Mouse (Mus musculus) liver, embryonic 13.5 days (tissue): Measurements from ENCODE around the gene Snap25. TPM values are rescaled to one million over a fixed set of nuclear protein-coding genes. Genes with fewer than 3 reads are reported as not detected.

Experiments
- ATAC-seq: fragments of 200-750 bp; cut with Nextera tagmentation; 2 replicates; pipeline ENCODE4 v1.8.0; 2017; ENCODE audit warnings: low read depth, mild to moderate bottlenecking, moderate number of reproducible peaks, moderate library complexity
- DNase-seq: peaks from one replicate; pipeline ENCODE4 v3.0.0; 2022
- H3K27ac ChIP-seq: fragments of 300-500 bp; sonication (generic); 2 replicates; pipeline ENCODE4 v1.5.1; 2015; ENCODE audit warnings: moderate library complexity, mild to moderate bottlenecking, inconsistent platforms
- H3K27me3 ChIP-seq: fragments of 300-500 bp; sonication (generic); 2 replicates; pipeline ENCODE4 v1.6.1; 2015; ENCODE audit warnings: mild to moderate bottlenecking, inconsistent platforms
- H3K36me3 ChIP-seq: fragments of 300-500 bp; sonication (generic); 2 replicates; pipeline ENCODE4 v1.6.1; 2015; ENCODE audit warnings: mild to moderate bottlenecking, inconsistent platforms
- H3K4me1 ChIP-seq: fragments of 300-500 bp; sonication (generic); replicated peaks from 2 replicates; pipeline ENCODE4 v1.6.1; 2015; ENCODE audit warnings: inconsistent platforms
- H3K4me2 ChIP-seq: fragments of 300-500 bp; sonication (generic); 2 replicates; pipeline ENCODE4 v1.6.1; 2015; ENCODE audit warnings: inconsistent platforms, mild to moderate bottlenecking, moderate library complexity
- H3K4me3 ChIP-seq: fragments of 300-500 bp; sonication (generic); replicated peaks from 2 replicates; pipeline ENCODE4 v1.5.1; 2015; ENCODE audit warnings: mild to moderate bottlenecking, inconsistent platforms
- H3K9ac ChIP-seq: fragments of 300-500 bp; sonication (generic); 2 replicates; pipeline ENCODE4 v1.6.1; 2015; ENCODE audit warnings: mild to moderate bottlenecking, inconsistent platforms
- H3K9me3 ChIP-seq: fragments of 300-500 bp; sonication (generic); replicated peaks from 2 replicates; pipeline ENCODE4 v1.6.1; 2016; ENCODE audit warnings: inconsistent platforms
- WGBS: fragments of 180-500 bp; shearing (Covaris S2); methylation state at CpG from one replicate; pipeline ENCODE4 v1.1.7; 2015; ENCODE audit not compliant: insufficient replicate concordance; 5-methylcytosine and 5-hydroxymethylcytosine counted together
- polyA plus RNA-seq: library from polyadenylated mRNA; unstranded; fragments of >200 nt; fragmentation: Nextera tagmentation; extraction: Ambion mirVana; gene quantifications from 2 replicates; pipeline ENCODE4 v1.2.1, GENCODE M21; 2015

Gene Snap25
- polyA plus RNA-seq, 1 experiment from 2014 or later = 0.16 TPM

GRCm38 (mm10) chr2:136715531-136715930 lies 2.3 kb downstream of the Snap25 start:
- DNase-seq = no peak
- no peak overlapping the region for H3K9ac ChIP-seq
- no peak overlapping the region for H3K4me2 ChIP-seq
- no peak for ATAC-seq
- no peaks in the 10 kb centered on the region for H3K9me3 ChIP-seq
- 0 out of 2 replicates have a peak, but pooled peaks cover 3% of the 10 kb centered on the region for H3K4me1 ChIP-seq
- 51% methylated on average over 5 of the region's 5 CpGs for WGBS
- H3K36me3 ChIP-seq = no peaks in the 10 kb centered on the region
- H3K27me3 ChIP-seq = peaks cover 21% of the 10 kb centered on the region
- H3K27ac ChIP-seq = no peak overlapping the region
- H3K4me3 ChIP-seq = no peak overlapping the region

GRCm38 (mm10) chr2:136716400-136716799 lies 3.1 kb downstream of the Snap25 start:
- DNase-seq (no peak), ATAC-seq (no peak)
- Histone ChIP-seq H3K36me3 (no peaks in the 10 kb centered on the region), H3K4me2 (no peak overlapping the region), H3K4me1 (0 out of 2 replicates have a peak, but pooled peaks cover 3% of the 10 kb centered on the region), H3K27ac (no peak overlapping the region), H3K27me3 (peaks cover 21% of the 10 kb centered on the region), H3K9ac (no peak overlapping the region), H3K9me3 (no peaks in the 10 kb centered on the region), H3K4me3 (no peak overlapping the region)
- WGBS = 53% methylated on average over 1 of the region's 1 CpGs

GRCm38 (mm10) chr2:136720235-136720634 lies 7.0 kb downstream of the Snap25 start:
- ATAC-seq (no peak), DNase-seq (no peak)
- no peak overlapping the region for H3K9ac ChIP-seq
- no peak overlapping the region for H3K4me2 ChIP-seq
- H3K9me3 ChIP-seq = no peaks in the 10 kb centered on the region
- H3K27ac ChIP-seq = no peak overlapping the region
- no peak overlapping the region for H3K4me3 ChIP-seq
- H3K4me1 ChIP-seq = no peaks in the 10 kb centered on the region
- no peaks in the 10 kb centered on the region for H3K27me3 ChIP-seq
- no peaks in the 10 kb centered on the region for H3K36me3 ChIP-seq
- WGBS = 19% methylated on average over 4 of the region's 4 CpGs

GRCm38 (mm10) chr2:136738260-136738659 lies 25.0 kb downstream of the Snap25 start:
- H3K9ac ChIP-seq = no peak overlapping the region
- DNase-seq = no peak
- no peak overlapping the region for H3K4me3 ChIP-seq
- H3K9me3 ChIP-seq = no peaks in the 10 kb centered on the region; the same call in 1 of the 2 replicates
- whole genome bisulfite sequencing = 48% methylated on average over 2 of the region's 2 CpGs
- H3K27ac ChIP-seq = no peak overlapping the region
- ATAC-seq = no peak
- H3K4me2 ChIP-seq = no peak overlapping the region
- no peaks in the 10 kb centered on the region for H3K27me3 ChIP-seq
- H3K36me3 ChIP-seq = no peaks in the 10 kb centered on the region
- H3K4me1 ChIP-seq = no peaks in the 10 kb centered on the region

GRCm38 (mm10) chr2:136742230-136742629 lies 29.0 kb downstream of the Snap25 start:
- DNase-seq (no peak), ATAC-seq (no peak)
- Histone ChIP-seq H3K27me3 (no peaks in the 10 kb centered on the region), H3K4me2 (no peak overlapping the region), H3K9ac (no peak overlapping the region), H3K4me1 (no peaks in the 10 kb centered on the region), H3K27ac (no peak overlapping the region), H3K4me3 (no peak overlapping the region), H3K9me3 (no peaks in the 10 kb centered on the region), H3K36me3 (no peaks in the 10 kb centered on the region)
- 35% methylated on average over 2 of the region's 2 CpGs for WGBS

- no peak for ATAC-seq
- Histone ChIP-seq H3K4me1 (no peaks in the 10 kb centered on the region), H3K27ac (no peak overlapping the region), H3K27me3 (no peaks in the 10 kb centered on the region), H3K4me2 (no peak overlapping the region), H3K9ac (no peak overlapping the region), H3K9me3 (no peaks in the 10 kb centered on the region), H3K36me3 (no peaks in the 10 kb centered on the region), H3K4me3 (no peak overlapping the region)
- 50% methylated on average over 2 of the region's 2 CpGs for WGBS
- DNase-seq = no peak
Observed at GRCm38 (mm10) chr2:136744683-136745326, 31.6 kb downstream of the Snap25 start.

- no peak for ATAC-seq
Observed at GRCm38 (mm10) chr2:136745327-136745994, 32.2 kb downstream of the Snap25 start.

GRCm38 (mm10) chr2:136753682-136754081 lies 40.4 kb downstream of the Snap25 start:
- H3K27ac ChIP-seq = no peak overlapping the region
- WGBS = 21% methylated on average over 3 of the region's 3 CpGs
- H3K9ac ChIP-seq = no peak overlapping the region
- no peaks in the 10 kb centered on the region for H3K36me3 ChIP-seq
- H3K4me3 ChIP-seq = no peak overlapping the region
- ATAC-seq (no peak), DNase-seq (no peak)
- no peaks in the 10 kb centered on the region for H3K4me1 ChIP-seq
- H3K4me2 ChIP-seq = no peak overlapping the region
- H3K27me3 ChIP-seq = no peaks in the 10 kb centered on the region
- no peaks in the 10 kb centered on the region for H3K9me3 ChIP-seq

More at GRCm38 (mm10) chr2:136745327-136745994, 32.2 kb downstream of the Snap25 start:
- Histone ChIP-seq H3K36me3 (no peaks in the 10 kb centered on the region), H3K4me1 (no peaks in the 10 kb centered on the region), H3K27me3 (no peaks in the 10 kb centered on the region), H3K9ac (no peak overlapping the region), H3K9me3 (no peaks in the 10 kb centered on the region), H3K4me2 (no peak overlapping the region), H3K4me3 (no peak overlapping the region), H3K27ac (no peak overlapping the region)
- 60% methylated on average over 7 of the region's 7 CpGs for WGBS
- no peak for DNase-seq

- Histone ChIP-seq H3K27me3 (no peaks in the 10 kb centered on the region), H3K36me3 (no peaks in the 10 kb centered on the region), H3K27ac (no peak overlapping the region), H3K9me3 (no peaks in the 10 kb centered on the region), H3K4me2 (no peak overlapping the region), H3K4me1 (no peaks in the 10 kb centered on the region), H3K4me3 (no peak overlapping the region), H3K9ac (no peak overlapping the region)
- ATAC-seq = no peak
- no peak for DNase-seq
- 68% methylated on average over 5 of the region's 5 CpGs for WGBS
Observed at GRCm38 (mm10) chr2:136758809-136759551, 45.7 kb downstream of the Snap25 start.

GRCm38 (mm10) chr2:136778156-136778555 lies 64.9 kb downstream of the Snap25 start:
- DNase-seq (no peak), ATAC-seq (no peak)
- H3K9ac ChIP-seq = no peak overlapping the region
- no peaks in the 10 kb centered on the region for H3K9me3 ChIP-seq
- H3K4me1 ChIP-seq = no peaks in the 10 kb centered on the region
- 36% methylated on average over 2 of the region's 2 CpGs for WGBS
- H3K4me3 ChIP-seq = no peak overlapping the region
- no peak overlapping the region for H3K27ac ChIP-seq
- no peaks in the 10 kb centered on the region for H3K27me3 ChIP-seq
- H3K4me2 ChIP-seq = no peak overlapping the region
- no peaks in the 10 kb centered on the region for H3K36me3 ChIP-seq

- Histone ChIP-seq H3K4me2 (no peak overlapping the region), H3K4me1 (no peaks in the 10 kb centered on the region), H3K27me3 (no peaks in the 10 kb centered on the region), H3K9ac (no peak overlapping the region), H3K9me3 (no peaks in the 10 kb centered on the region), H3K36me3 (no peaks in the 10 kb centered on the region), H3K4me3 (no peak overlapping the region), H3K27ac (no peak overlapping the region)
- no peak for DNase-seq
- whole genome bisulfite sequencing = 53% methylated on average over 3 of the region's 3 CpGs
- no peak for ATAC-seq
Observed at GRCm38 (mm10) chr2:136778674-136779073, 65.4 kb downstream of the Snap25 start.
